Mouse (Mus musculus) layer of hippocampus, adult 2 months (tissue): ENCODE results near the gene Qsox1. TPM values are rescaled to one million over a fixed set of nuclear protein-coding genes. Genes with fewer than 3 reads are reported as not detected.

Source experiments
- DNase-seq, 2 experiments: peaks; one replicate each; pipeline ENCODE4 v3.0.0; 2022; ENCODE audit warnings: low spot score in 2 of 2
- H3K27ac ChIP-seq: fragments of 200-600 bp; 2 replicates; pipeline ENCODE4 v1.8.1; 2022
- H3K4me3 ChIP-seq: fragments of 200-600 bp; 2 replicates; pipeline ENCODE4 v1.8.1; 2022; ENCODE audit warnings: mild to moderate bottlenecking
- CTCF ChIP-seq: fragments of 200-600 bp; conservative IDR thresholded peaks from 2 replicates; pipeline ENCODE4 v1.8.1; 2022; ENCODE audit warnings: antibody characterized with exemption, mild to moderate bottlenecking, moderate library complexity
- total RNA-seq, 2 experiments: library from RNA; stranded (reverse); gene quantifications; 2 replicates each; pipeline ENCODE4 v1.2.3; 2021

The Qsox1 gene
- total RNA-seq, 2 experiments from 2014 or later, result 32.1 to 35.4 TPM

DNA sequence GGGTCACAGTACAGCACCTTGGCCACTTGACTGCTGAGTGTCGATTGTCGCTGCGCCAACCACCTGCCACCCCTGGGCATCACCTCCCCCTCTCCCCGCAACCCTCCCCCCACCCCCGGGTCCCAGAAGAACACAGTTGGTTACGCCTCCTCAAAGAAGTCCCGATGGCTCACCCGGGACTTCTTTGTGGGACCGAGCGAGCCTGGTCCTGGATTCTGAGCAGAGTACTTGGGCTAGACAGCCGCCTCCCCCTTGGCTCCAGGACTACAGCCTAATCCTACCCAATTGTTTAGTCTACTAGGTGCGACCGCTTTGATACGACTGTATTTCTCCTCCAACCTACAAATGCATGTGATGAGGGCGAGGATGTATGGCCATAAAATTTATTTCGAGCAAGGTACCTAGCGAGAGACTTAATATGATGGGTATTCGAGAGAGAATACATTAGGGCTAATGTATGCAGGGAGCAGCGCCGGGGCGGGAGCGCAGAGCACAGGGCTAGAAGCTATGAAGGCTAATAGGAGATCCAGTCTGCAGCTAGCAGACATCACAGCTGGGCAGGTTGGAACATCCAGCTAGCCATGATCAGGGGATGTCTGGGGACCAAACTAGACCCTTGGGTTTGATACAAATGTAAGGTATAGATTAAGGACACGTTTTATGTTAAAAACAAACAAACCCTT lies 83.4 kb downstream of the Qsox1 start:
- DNase-seq, result no peak
- Histone ChIP-seq H3K27ac (no peak overlapping the region), H3K4me3 (no peak overlapping the region)
- no peak for TF ChIP-seq CTCF

DNA sequence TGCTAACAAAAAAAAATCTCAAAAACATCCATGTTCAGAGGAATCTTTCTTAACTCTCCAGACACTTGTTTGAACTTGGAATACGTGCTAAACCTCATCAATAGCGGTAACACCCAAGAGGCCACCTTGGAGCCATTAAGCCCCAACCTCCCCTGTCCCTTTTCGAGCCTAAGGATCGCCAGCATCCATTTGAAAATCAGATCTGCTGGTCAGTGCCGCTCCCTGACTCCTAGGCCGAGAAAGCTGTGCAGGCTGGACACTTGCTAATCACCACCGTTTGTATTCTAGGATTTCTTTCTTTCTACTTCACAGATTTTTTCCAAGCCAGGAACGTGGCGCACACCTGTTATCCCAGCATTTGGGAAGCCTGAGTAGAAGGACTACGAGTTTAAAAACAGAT lies 84.9 kb downstream of the Qsox1 start:
- DNase-seq, result no peak
- no peak overlapping the region for H3K27ac ChIP-seq
- no peak for TF ChIP-seq CTCF
- no peak overlapping the region for H3K4me3 ChIP-seq

Other genes starting within 250 kb of the Qsox1 start
- not detected for gene Lhx4, start 61.2 kb downstream of the Qsox1 start, total RNA-seq
- gene Cep350, start 160.4 kb upstream of the Qsox1 start, total RNA-seq, result 10 to 100 TPM; 48.9 to 52.1 TPM
- 10 to 100 TPM; 48.4 to 55.1 TPM for gene Tor1aip2, start 222.5 kb upstream of the Qsox1 start, total RNA-seq
- gene Tor1aip1, start 223.6 kb upstream of the Qsox1 start, total RNA-seq, result 10 to 100 TPM; 32.7 to 33.6 TPM